Mouse (Mus musculus) left cerebral cortex, postnatal 4 days (tissue): ENCODE data around the gene Fbxo10. TPM values are rescaled to one million over a fixed set of nuclear protein-coding genes. Genes with fewer than 3 reads are reported as not detected.
"Not testable (repeated sequence)": the region's sequence is repeated elsewhere in the genome, so short reads cannot be mapped to it uniquely, and the experiment has no call there.

ENCODE experiments used
- DNase-seq: peaks from one replicate; pipeline ENCODE4 v3.0.0-alpha.2; 2022
- intact Hi-C: fragments of 180-260 bp; cut with DNase I; formaldehyde crosslinking; loops from one replicate; pipeline ENCODE4 v1.15.1; 2025
- total RNA-seq, 2 experiments: library from RNA; stranded (reverse); gene quantifications; 2 replicates each; pipeline ENCODE4 v1.2.3; 2021

Gene Fbxo10
- total RNA-seq, 2 experiments from 2014 or later: 29.6 to 30.8 TPM

GRCm38 (mm10) chr4:45054862-45055261 lies 29.5 kb downstream of the Fbxo10 start:
- intact Hi-C loops: no loop called here
- DNase-seq: no peak

GRCm38 (mm10) chr4:45047956-45048355 lies 36.4 kb downstream of the Fbxo10 start:
- intact Hi-C loops: no loop called here
- peak; percentile 30 for DNase-seq

GRCm38 (mm10) chr4:45047286-45047887 lies 37.0 kb downstream of the Fbxo10 start:
- intact Hi-C loops: no loop called here
- peak; percentile 70 for DNase-seq

- no peak for DNase-seq
- intact Hi-C loops: no loop called here
Observed at GRCm38 (mm10) chr4:45046679-45047078, 37.7 kb downstream of the Fbxo10 start.

GRCm38 (mm10) chr4:45040795-45041194 lies 43.6 kb downstream of the Fbxo10 start:
- DNase-seq: no peak
- intact Hi-C loops: no loop called here

GRCm38 (mm10) chr4:45039546-45039945 lies 44.9 kb downstream of the Fbxo10 start:
- intact Hi-C loops: loop anchor here (10.0 kb wide), 1 partner anchor 265 kb away; no protein-coding TSS in a partner anchor
- not testable (repeated sequence) for DNase-seq

- intact Hi-C loops: loop anchor here (10.0 kb wide), 1 partner anchor 266 kb away; no protein-coding TSS in a partner anchor
- DNase-seq: peak; percentile 21
Observed at GRCm38 (mm10) chr4:45038879-45039278, 45.5 kb downstream of the Fbxo10 start.

GRCm38 (mm10) chr4:45037455-45038410 lies 46.7 kb downstream of the Fbxo10 start:
- intact Hi-C loops: loop anchor here (10.0 kb wide), 1 partner anchor 267 kb away; no protein-coding TSS in a partner anchor
- no peak for DNase-seq

GRCm38 (mm10) chr4:45036571-45036970 lies 47.8 kb downstream of the Fbxo10 start:
- DNase-seq: no peak
- intact Hi-C loops: loop anchor here (10.0 kb wide), 1 partner anchor 268 kb away; no protein-coding TSS in a partner anchor

GRCm38 (mm10) chr4:45036048-45036447 lies 48.4 kb downstream of the Fbxo10 start:
- intact Hi-C loops: loop anchor here (10.0 kb wide), 1 partner anchor 269 kb away; no protein-coding TSS in a partner anchor
- no peak for DNase-seq

GRCm38 (mm10) chr4:45034693-45035628 lies 49.4 kb downstream of the Fbxo10 start:
- DNase-seq: peak; percentile 37
- intact Hi-C loops: loop anchor here (10.0 kb wide), 1 partner anchor 270 kb away; no protein-coding TSS in a partner anchor

GRCm38 (mm10) chr4:45032586-45032985 lies 51.8 kb downstream of the Fbxo10 start:
- DNase-seq: no peak
- intact Hi-C loops: loop anchor here (10.0 kb wide), 1 partner anchor 272 kb away; no protein-coding TSS in a partner anchor

GRCm38 (mm10) chr4:45026459-45026858 lies 57.9 kb downstream of the Fbxo10 start:
- intact Hi-C loops: no loop called here
- no peak for DNase-seq

- no peak for DNase-seq
- intact Hi-C loops: loop anchor here (5.0 kb wide), 2 partner anchors 263 to 1113 kb away; no protein-coding TSS in a partner anchor
Observed at GRCm38 (mm10) chr4:45019009-45019408, 65.4 kb downstream of the Fbxo10 start.

- intact Hi-C loops: loop anchor here (5.0 kb wide), 2 partner anchors 264 to 1114 kb away; no protein-coding TSS in a partner anchor
- DNase-seq: peak; percentile 90
Observed at GRCm38 (mm10) chr4:45018452-45018980, 65.9 kb downstream of the Fbxo10 start, which contains the start of gene Polr1e. Polr1e (plus strand) TSS chr4:45018583.

- intact Hi-C loops: loop anchor here (5.0 kb wide), 2 partner anchors 267 to 1117 kb away; no protein-coding TSS in a partner anchor
- peak; percentile 34 for DNase-seq
Observed at GRCm38 (mm10) chr4:45015615-45016014, 68.8 kb downstream of the Fbxo10 start.

GRCm38 (mm10) chr4:45013537-45013936 lies 70.9 kb downstream of the Fbxo10 start:
- intact Hi-C loops: no loop called here
- no peak for DNase-seq

- intact Hi-C loops: no loop called here
Observed at GRCm38 (mm10) chr4:45013031-45013431, 71.4 kb downstream of the Fbxo10 start.

More at GRCm38 (mm10) chr4:45013031-45013431, 71.4 kb downstream of the Fbxo10 start:
- DNase-seq: no peak
